Mouse (Mus musculus): ENCODE data around the gene Litaf.

GRCm38 (mm10) chr16:11022113-11022489, 43.9 kb downstream of the Litaf start:
- TF ChIP-seq CTCF (IDR thresholded peaks at IDR 0.05) (no peak), EP300 (IDR thresholded peaks at IDR 0.05) (no peak)
